Mouse (Mus musculus) intestine, postnatal 0 days (tissue): ENCODE measurements around the gene Gm10961. TPM values are rescaled to one million over a fixed set of nuclear protein-coding genes. Genes with fewer than 3 reads are reported as not detected.
A peak's percentile ranks its signal among the peaks of the same experiment; 100 is the strongest.

Experiments used
- ATAC-seq: fragments of 200-750 bp; cut with Nextera tagmentation; 2 replicates; pipeline ENCODE4 v1.8.0; 2017; ENCODE audit warnings: mild to moderate bottlenecking, moderate TSS enrichment, moderate library complexity
- H3K27ac ChIP-seq: fragments of 300-500 bp; sonication (generic); 2 replicates; pipeline ENCODE4 v1.5.1; 2014; ENCODE audit warnings: mild to moderate bottlenecking, low read depth, low read length, moderate library complexity
- H3K27me3 ChIP-seq: fragments of 300-500 bp; sonication (generic); replicated peaks from 2 replicates; pipeline ENCODE4 v1.6.1; 2014; ENCODE audit warnings: low read length, mixed read lengths; ENCODE audit not compliant: control insufficient read depth, insufficient read depth
- H3K36me3 ChIP-seq: fragments of 300-500 bp; sonication (generic); 2 replicates; pipeline ENCODE4 v1.6.1; 2014; ENCODE audit warnings: mild to moderate bottlenecking, moderate library complexity; ENCODE audit not compliant: control insufficient read depth, insufficient read depth
- H3K4me1 ChIP-seq: fragments of 300-500 bp; sonication (generic); replicated peaks from 2 replicates; pipeline ENCODE4 v1.6.1; 2014; ENCODE audit warnings: antibody characterized with exemption, low read length, mixed read lengths; ENCODE audit not compliant: control insufficient read depth, insufficient read depth
- H3K4me2 ChIP-seq: fragments of 300-500 bp; sonication (generic); replicated peaks from 2 replicates; pipeline ENCODE4 v1.6.1; 2014; ENCODE audit warnings: low read depth, mild to moderate bottlenecking, moderate library complexity
- H3K4me3 ChIP-seq: fragments of 300-500 bp; sonication (generic); 2 replicates; pipeline ENCODE4 v1.5.1; 2014; ENCODE audit warnings: low read depth, low read length
- H3K9ac ChIP-seq: fragments of 300-500 bp; sonication (generic); 2 replicates; pipeline ENCODE4 v1.6.1; 2014; ENCODE audit warnings: mild to moderate bottlenecking, low read depth, low read length
- H3K9me3 ChIP-seq: fragments of 300-500 bp; sonication (generic); 2 replicates; pipeline ENCODE4 v1.6.1; 2016; ENCODE audit warnings: mixed run types; ENCODE audit not compliant: control insufficient read depth
- CTCF ChIP-seq: sonication (generic); IDR thresholded peaks from 2 replicates; pipeline ENCODE4 v1.5.1; 2016; ENCODE audit warnings: low read depth, mild to moderate bottlenecking, control low read depth, antibody characterized with exemption, moderate library complexity
- WGBS: fragments of 180-500 bp; shearing (Covaris S2); extraction: QIAGEN DNeasy Blood & Tissue Kit; methylation state at CpG from one replicate; pipeline ENCODE4 v1.1.7; 2014; 5-methylcytosine and 5-hydroxymethylcytosine counted together
- polyA plus RNA-seq: library from polyadenylated mRNA; unstranded; fragments of >200 nt; fragmentation: Nextera tagmentation; extraction: Ambion mirVana; gene quantifications from 2 replicates; pipeline ENCODE4 v1.2.1, GENCODE M21; 2015

Gm10961 gene
- polyA plus RNA-seq, 1 experiment from 2014 or later: not detected

GRCm38 (mm10) chr3:107631523-107631958 is 419 bp downstream of the Gm10961 start, which contains the start of gene Strip1:
Gene Strip1, minus strand, starts transcription at chr3:107631694.
- H3K27me3 ChIP-seq: no peaks in the 10 kb centered on the region
- H3K4me1 ChIP-seq: no peaks in the 10 kb centered on the region
- H3K9me3 ChIP-seq: no peaks in the 10 kb centered on the region
- ATAC-seq: peak; percentile 97
- TF ChIP-seq CTCF: no peak
- peaks cover 15% of the 10 kb centered on the region for H3K36me3 ChIP-seq
- peak within 1 kb of the TSS; percentile 84 for H3K27ac ChIP-seq
- peak within 1 kb of the TSS; percentile 99 for H3K4me3 ChIP-seq
- WGBS: under 1% methylated on average over 35 of the region's 35 CpGs
- peak within 1 kb of the TSS; percentile 75 for H3K4me2 ChIP-seq
- H3K9ac ChIP-seq: peak within 1 kb of the TSS; percentile 98

DNA sequence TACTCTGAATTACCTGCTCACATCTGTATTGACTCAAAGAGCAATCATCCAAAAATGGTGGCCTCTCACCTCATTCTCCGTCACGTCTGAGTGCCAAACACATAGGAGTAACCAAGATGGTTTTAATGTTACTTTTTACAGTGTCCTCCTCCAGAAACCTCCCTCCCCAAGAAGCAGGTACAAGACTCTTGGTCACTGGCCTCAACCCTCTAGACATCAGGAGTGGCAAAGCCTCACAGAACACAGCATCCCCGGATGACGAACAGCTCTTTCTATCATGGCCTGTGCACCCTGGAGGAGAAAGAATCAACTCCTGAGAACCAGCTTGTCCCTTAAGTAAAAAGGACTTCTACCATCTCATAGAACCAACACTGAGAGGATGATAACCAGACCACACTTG is 1.7 kb downstream of the Gm10961 start:
- no peak overlapping the region for H3K27ac ChIP-seq
- H3K36me3 ChIP-seq: 0 out of 2 replicates have a peak, but pooled peaks cover 4% of the 10 kb centered on the region
- no peaks in the 10 kb centered on the region for H3K4me1 ChIP-seq
- H3K27me3 ChIP-seq: no peaks in the 10 kb centered on the region
- no peak for TF ChIP-seq CTCF
- H3K4me2 ChIP-seq: no peak overlapping the region
- WGBS: 90% methylated on average over 4 of the region's 4 CpGs
- ATAC-seq: no peak
- H3K4me3 ChIP-seq: no peak overlapping the region
- no peaks in the 10 kb centered on the region for H3K9me3 ChIP-seq
- H3K9ac ChIP-seq: no peak overlapping the region

GRCm38 (mm10) chr3:107633906-107634305 is 2.8 kb downstream of the Gm10961 start:
- no peak overlapping the region for H3K4me2 ChIP-seq
- H3K9ac ChIP-seq: no peak overlapping the region
- H3K4me1 ChIP-seq: no peaks in the 10 kb centered on the region
- no peaks in the 10 kb centered on the region for H3K27me3 ChIP-seq
- WGBS: 92% methylated on average over 9 of the region's 9 CpGs
- H3K9me3 ChIP-seq: no peaks in the 10 kb centered on the region
- ATAC-seq: no peak
- H3K27ac ChIP-seq: no peak overlapping the region
- no peak for TF ChIP-seq CTCF
- H3K4me3 ChIP-seq: no peak overlapping the region
- H3K36me3 ChIP-seq: no peaks in the 10 kb centered on the region

- no peaks in the 10 kb centered on the region for H3K9me3 ChIP-seq
- no peak for TF ChIP-seq CTCF
- H3K27me3 ChIP-seq: no peaks in the 10 kb centered on the region
- H3K4me1 ChIP-seq: no peaks in the 10 kb centered on the region
- no peaks in the 10 kb centered on the region for H3K36me3 ChIP-seq
- no peak overlapping the region for H3K4me3 ChIP-seq
- no peak overlapping the region for H3K4me2 ChIP-seq
- ATAC-seq: no peak
- H3K9ac ChIP-seq: no peak overlapping the region
- H3K27ac ChIP-seq: no peak overlapping the region
- WGBS: 59% methylated on average over 8 of the region's 8 CpGs
Measured at GRCm38 (mm10) chr3:107635836-107636235, 4.7 kb downstream of the Gm10961 start.

DNA sequence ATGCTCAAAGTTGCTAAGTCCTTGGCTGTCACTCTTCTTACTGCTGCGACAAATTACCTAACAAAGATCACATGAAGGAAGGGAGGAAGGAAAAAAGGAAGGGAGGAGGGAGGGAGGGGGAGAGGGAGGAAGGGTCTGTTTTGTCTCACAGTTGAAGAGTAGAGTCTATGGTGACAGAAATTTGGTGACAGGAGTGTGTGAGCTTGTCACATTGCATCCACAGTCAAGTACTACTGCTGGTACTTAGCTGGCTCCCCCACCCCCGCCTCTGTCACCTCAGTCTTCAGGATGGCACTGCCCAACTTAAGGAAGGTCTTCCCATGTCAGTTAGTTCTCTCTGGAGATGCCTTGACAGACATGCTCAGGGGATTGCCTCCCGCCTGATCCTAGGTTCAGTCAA is 5.1 kb downstream of the Gm10961 start:
- H3K36me3 ChIP-seq: no peaks in the 10 kb centered on the region
- ATAC-seq: no peak
- no peaks in the 10 kb centered on the region for H3K27me3 ChIP-seq
- H3K4me2 ChIP-seq: no peak overlapping the region
- H3K4me3 ChIP-seq: no peak overlapping the region
- H3K9ac ChIP-seq: no peak overlapping the region
- WGBS: 82% methylated on average over 3 of the region's 3 CpGs
- no peak overlapping the region for H3K27ac ChIP-seq
- no peak for TF ChIP-seq CTCF
- H3K4me1 ChIP-seq: no peaks in the 10 kb centered on the region
- H3K9me3 ChIP-seq: no peaks in the 10 kb centered on the region

GRCm38 (mm10) chr3:107637606-107638172 is 6.6 kb downstream of the Gm10961 start:
- H3K27ac ChIP-seq: no peak overlapping the region
- H3K4me1 ChIP-seq: no peaks in the 10 kb centered on the region
- WGBS: 48% methylated on average over 5 of the region's 5 CpGs
- no peaks in the 10 kb centered on the region for H3K36me3 ChIP-seq
- H3K9me3 ChIP-seq: no peaks in the 10 kb centered on the region
- TF ChIP-seq CTCF: no peak
- no peak overlapping the region for H3K4me3 ChIP-seq
- H3K27me3 ChIP-seq: no peaks in the 10 kb centered on the region
- ATAC-seq: peak; percentile 81
- H3K9ac ChIP-seq: no peak overlapping the region
- no peak overlapping the region for H3K4me2 ChIP-seq
